Mouse (Mus musculus): ENCODE results near the gene Osbpl2. TPM values are rescaled to one million over a fixed set of nuclear protein-coding genes. Genes with fewer than 3 reads are reported as not detected.

The Osbpl2 gene
- total and polyA plus RNA-seq, 3 experiments: 13.3 to 25.5 TPM; not detected in 1

GRCm38 (mm10) chr2:180113909-180114890 lies 4.9 kb upstream of the Osbpl2 start:
- peaks cover 22 to 41% of the 10 kb centered on the region in 2 experiments for H3K4me1 ChIP-seq (ENCODE audit: control insufficient read depth in 1 of 2, insufficient read depth in 2 of 2, low read length in 2 of 2)
- H3K27ac ChIP-seq (ENCODE audit: control insufficient read depth, low read depth, low read length): no peak overlapping the region
- 0 out of 4 replicates have a peak, but pooled peaks cover 0 to 3% of the 10 kb centered on the region in 2 experiments for H3K27me3 ChIP-seq (ENCODE audit: control insufficient read depth in 1 of 2, insufficient read depth in 2 of 2, low read length in 2 of 2)

GRCm38 (mm10) chr2:180115279-180115678 lies 3.8 kb upstream of the Osbpl2 start:
- Histone ChIP-seq H3K36me3 (ENCODE audit: control insufficient read depth in 1 of 2, insufficient read depth in 2 of 2, low read length in 2 of 2) (peaks cover 0 to 30% of the 10 kb centered on the region in 2 experiments; a peak in 2 of 4 replicates), H3K79me2 (ENCODE audit: control insufficient read depth, insufficient read depth, low read length, poor library complexity) (peaks cover 10% of the 10 kb centered on the region), H3K4me1 (ENCODE audit: control insufficient read depth in 1 of 2, insufficient read depth in 2 of 2, low read length in 2 of 2) (peaks cover 22 to 41% of the 10 kb centered on the region in 2 experiments), H3K4me3 (ENCODE audit: control insufficient read depth in 1 of 2, insufficient read depth in 1 of 2, low read depth in 2 of 2, low read length in 2 of 2) (no peak overlapping the region), H3K27me3 (ENCODE audit: control insufficient read depth in 1 of 2, insufficient read depth in 2 of 2, low read length in 2 of 2) (0 out of 4 replicates have a peak, but pooled peaks cover 0 to 3% of the 10 kb centered on the region in 2 experiments), H3K9me3 (replicated peaks; ENCODE audit: insufficient read depth, low read length) (no peaks in the 10 kb centered on the region), H3K9ac (ENCODE audit: control insufficient read depth, low read depth, low read length, poor library complexity, severe bottlenecking) (no peak overlapping the region), H3K27ac (ENCODE audit: control insufficient read depth, low read depth, low read length) (no peak overlapping the region)
- no peak for DNase-seq (ENCODE audit: low read depth, low spot score)
- TF ChIP-seq EP300 (IDR thresholded peaks at IDR 0.05; ENCODE audit: low read depth in 1 of 2, low read length in 2 of 2): no peak
- TF ChIP-seq USF2 (IDR thresholded peaks at IDR 0.05; ENCODE audit: borderline replicate concordance in 1 of 2, insufficient read depth in 1 of 2, low read depth in 1 of 2, low read length in 2 of 2): no peak
- TF ChIP-seq BHLHE40 (IDR thresholded peaks at IDR 0.05; ENCODE audit: borderline replicate concordance, low read depth, low read length): no peak
- TF ChIP-seq MAX (IDR thresholded peaks at IDR 0.05; ENCODE audit: low read length): no peak
- no peak for TF ChIP-seq NRF1 (IDR thresholded peaks at IDR 0.05; ENCODE audit: insufficient read depth, low read depth, low read length, poor library complexity, severe bottlenecking)
- no peak for TF ChIP-seq JUND (IDR thresholded peaks at IDR 0.05; ENCODE audit: low read depth, low read length)
- no peak for TF ChIP-seq NELFE (IDR thresholded peaks at IDR 0.05; ENCODE audit: low read depth, low read length)
- no peak for TF ChIP-seq SMC3 (IDR thresholded peaks at IDR 0.05; ENCODE audit: low read depth, low read length)
- TF ChIP-seq TBP (IDR thresholded peaks at IDR 0.05; ENCODE audit: low read depth, low read length): no peak
- TF ChIP-seq MXI1 (IDR thresholded peaks at IDR 0.05; ENCODE audit: low read depth, low read length): no peak
- TF ChIP-seq POLR2AphosphoS2 (IDR thresholded peaks at IDR 0.05; ENCODE audit: low read length): no peak
- no peak for TF ChIP-seq GATA1 (IDR thresholded peaks at IDR 0.05; ENCODE audit: low read depth, low read length)
- no peak for TF ChIP-seq ZNF384 (IDR thresholded peaks at IDR 0.05; ENCODE audit: low read depth, low read length)
- TF ChIP-seq E2F4 (IDR thresholded peaks at IDR 0.05; ENCODE audit: borderline replicate concordance, low read depth, low read length): no peak
- no peak for TF ChIP-seq CTCF (IDR thresholded peaks at IDR 0.05 in 2 of 3, conservative IDR thresholded peaks at IDR 0.05 in 1 of 3; ENCODE audit: control insufficient read depth in 1 of 3, insufficient read depth in 1 of 3, low read depth in 2 of 3, low read length in 3 of 3, poor library complexity in 1 of 3, severe bottlenecking in 1 of 3)
- TF ChIP-seq ZKSCAN1 (IDR thresholded peaks at IDR 0.05; ENCODE audit: low read depth, low read length): no peak
- TF ChIP-seq ZC3H11A (IDR thresholded peaks at IDR 0.05; ENCODE audit: low read depth, low read length): no peak

More at GRCm38 (mm10) chr2:180113909-180114890, 4.9 kb upstream of the Osbpl2 start:
- H3K9me3 ChIP-seq (replicated peaks; ENCODE audit: insufficient read depth, low read length): no peaks in the 10 kb centered on the region
- no peak for DNase-seq (ENCODE audit: low read depth, low spot score)
- TF ChIP-seq TCF12 (IDR thresholded peaks at IDR 0.05; ENCODE audit: low read depth, low read length): no peak
- peak in 2 of 3 experiments; percentile 12 to 19; a peak in 2 of 6 replicates for TF ChIP-seq CTCF (IDR thresholded peaks at IDR 0.05 in 2 of 3, conservative IDR thresholded peaks at IDR 0.05 in 1 of 3; ENCODE audit: control insufficient read depth in 1 of 3, insufficient read depth in 1 of 3, low read depth in 2 of 3, low read length in 3 of 3, poor library complexity in 1 of 3, severe bottlenecking in 1 of 3)
- TF ChIP-seq RAD21 (IDR thresholded peaks at IDR 0.05; ENCODE audit: low read depth, low read length): peak; percentile 14
- TF ChIP-seq POLR2AphosphoS2 (IDR thresholded peaks at IDR 0.05; ENCODE audit: low read length): no peak
- no peak for TF ChIP-seq ZKSCAN1 (IDR thresholded peaks at IDR 0.05; ENCODE audit: low read depth, low read length)
- H3K4me3 ChIP-seq (ENCODE audit: control insufficient read depth in 1 of 2, insufficient read depth in 1 of 2, low read depth in 2 of 2, low read length in 2 of 2): no peak overlapping the region
- H3K36me3 ChIP-seq (ENCODE audit: control insufficient read depth in 1 of 2, insufficient read depth in 2 of 2, low read length in 2 of 2): peaks cover 0 to 30% of the 10 kb centered on the region in 2 experiments; a peak in 2 of 4 replicates
- no peak overlapping the region for H3K9ac ChIP-seq (ENCODE audit: control insufficient read depth, low read depth, low read length, poor library complexity, severe bottlenecking)
- no peaks in the 10 kb centered on the region for H3K79me2 ChIP-seq (ENCODE audit: control insufficient read depth, insufficient read depth, low read length, poor library complexity)

All from MEL (cell line).